Mouse (Mus musculus): Measurements from ENCODE around the gene Map7d3. TPM values are rescaled to one million over a fixed set of nuclear protein-coding genes. Genes with fewer than 3 reads are reported as not detected.

The Map7d3 gene
- total RNA-seq, 2 experiments from 2014 or later: 2.1 to 2.3 TPM

Other genes with a start within 250 kb of the Map7d3 start
- 18.4 and 24.0 TPM in 2 replicates for gene Mmgt1, start 224.3 kb downstream of the Map7d3 start, total RNA-seq (2014; fragmentation: Nextera tagmentation)
- 17.1 and 26.8 TPM in 2 replicates for gene Mmgt1, start 224.3 kb downstream of the Map7d3 start, total RNA-seq (2017)
- 2.9 and 5.0 TPM in 2 replicates for gene Slc9a6, start 212.6 kb downstream of the Map7d3 start, total RNA-seq (2014; fragmentation: Nextera tagmentation)
- gene Slc9a6, start 212.6 kb downstream of the Map7d3 start, total RNA-seq (2017): 6.5 and 12.9 TPM in 2 replicates
- not detected in 2 replicates for gene Fhl1, start 90.5 kb downstream of the Map7d3 start, total RNA-seq (2014; fragmentation: Nextera tagmentation)
- 0.69 and 0.94 TPM in 2 replicates for gene Fhl1, start 90.5 kb downstream of the Map7d3 start, total RNA-seq (2017)
- gene Adgrg4, start 47.8 kb upstream of the Map7d3 start, total RNA-seq (2014; fragmentation: Nextera tagmentation): not detected in 2 replicates
- not detected in 2 replicates for gene Adgrg4, start 47.8 kb upstream of the Map7d3 start, total RNA-seq (2017)
- gene Brs3, start 220.7 kb upstream of the Map7d3 start, total RNA-seq (2014; fragmentation: Nextera tagmentation): not detected in 2 replicates
- gene Brs3, start 220.7 kb upstream of the Map7d3 start, total RNA-seq (2017): not detected in 2 replicates
- 51.7 and 56.9 TPM in 2 replicates for gene Htatsf1, start 231.3 kb upstream of the Map7d3 start, total RNA-seq (2014; fragmentation: Nextera tagmentation)
- gene Htatsf1, start 231.3 kb upstream of the Map7d3 start, total RNA-seq (2017): 115 and 116 TPM in 2 replicates

All from megakaryocyte-erythroid progenitor cell, adult 5-6 weeks (primary cell).